Mouse (Mus musculus): ENCODE measurements around the gene Arrdc5.

DNA sequence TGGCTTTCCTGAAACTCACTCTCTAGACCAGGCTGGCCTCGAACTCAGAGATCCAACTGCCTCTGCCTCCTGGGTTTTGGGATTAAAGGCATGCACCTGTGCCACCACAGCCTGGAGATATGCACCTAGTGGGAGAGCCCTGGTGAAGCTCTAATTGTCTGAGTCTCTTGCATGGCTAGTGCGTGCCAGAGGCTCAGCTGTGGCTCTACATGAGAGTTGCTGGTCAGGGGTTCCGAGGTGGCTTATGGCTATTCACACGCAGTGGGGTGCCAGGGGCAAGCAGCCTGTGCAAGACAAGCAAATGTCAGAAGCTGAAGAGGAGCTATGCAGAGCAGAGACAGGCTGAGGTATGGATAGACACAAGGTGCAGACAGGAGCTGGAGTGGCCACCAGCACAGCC lies 45.4 kb downstream of the Arrdc5 start:
- TF ChIP-seq POLR2A (IDR thresholded peaks at IDR 0.05; ENCODE audit: control insufficient read depth in 1 of 2, insufficient read depth in 1 of 2, low read depth in 1 of 2, low read length in 2 of 2, poor library complexity in 1 of 2), result no peak
- no peak for TF ChIP-seq CTCF (IDR thresholded peaks at IDR 0.05 in 2 of 3, conservative IDR thresholded peaks at IDR 0.05 in 1 of 3; ENCODE audit: control insufficient read depth in 1 of 3, insufficient read depth in 1 of 3, low read depth in 2 of 3, low read length in 3 of 3, poor library complexity in 1 of 3, severe bottlenecking in 1 of 3)
- no peak for TF ChIP-seq MYC (IDR thresholded peaks at IDR 0.05; ENCODE audit: low read depth, low read length)
- no peak for TF ChIP-seq RCOR1 (IDR thresholded peaks at IDR 0.05; ENCODE audit: low read depth, low read length)
- no peak for TF ChIP-seq E2F4 (IDR thresholded peaks at IDR 0.05; ENCODE audit: borderline replicate concordance, low read depth, low read length)
- TF ChIP-seq ELF1 (IDR thresholded peaks at IDR 0.05; ENCODE audit: low read depth, low read length), result no peak
- no peak for TF ChIP-seq MEF2A (IDR thresholded peaks at IDR 0.05; ENCODE audit: extremely low read depth, insufficient replicate concordance, low read depth, low read length, poor library complexity, severe bottlenecking)

Data from MEL (cell line).